Mouse (Mus musculus): ENCODE measurements around the gene Znhit2.
A peak's percentile ranks its signal among the peaks of the same experiment; 100 is the strongest.

Gene Znhit2

GRCm38 (mm10) chr19:6047154-6047898 lies 13.7 kb upstream of the Znhit2 start:
- no peak for DNase-seq

GRCm38 (mm10) chr19:6047899-6048166 lies 13.2 kb upstream of the Znhit2 start:
- no peak for DNase-seq

DNA sequence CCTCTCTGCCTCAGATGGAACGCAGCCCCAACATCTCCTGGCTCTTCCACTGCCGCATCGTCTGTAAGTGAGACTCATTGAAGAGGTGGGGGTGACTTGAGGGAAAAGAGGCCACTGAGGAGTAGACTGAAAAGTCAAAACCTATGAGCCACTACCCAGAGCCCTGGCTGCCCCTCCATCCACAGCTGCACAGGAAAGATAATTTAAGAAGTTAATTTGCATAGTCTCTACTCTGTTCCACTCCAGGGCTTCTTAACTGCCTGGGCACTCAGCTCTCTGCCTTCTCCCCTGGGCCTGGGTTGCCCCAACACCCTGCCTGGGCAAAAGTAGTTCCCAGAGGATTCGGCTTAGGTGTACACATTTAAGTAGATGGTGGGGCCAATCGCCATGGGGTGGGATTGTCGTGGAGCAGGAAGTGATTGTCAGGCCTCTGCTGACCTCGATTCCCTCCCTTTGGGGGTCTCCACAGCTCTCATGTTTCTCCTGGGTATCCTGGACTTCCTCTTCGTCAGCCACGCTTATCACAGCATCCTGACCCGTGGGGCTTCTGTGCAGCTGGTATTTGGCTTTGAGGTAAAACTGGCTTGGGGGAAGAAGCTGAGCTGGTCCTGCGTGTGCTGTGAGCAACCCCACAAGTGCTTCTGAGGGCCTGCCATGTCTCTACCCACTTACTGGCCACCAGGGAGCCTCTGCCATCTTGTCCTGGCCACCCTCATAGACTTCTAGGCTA lies 12.1 kb upstream of the Znhit2 start:
- DNase-seq: no peak

DNA sequence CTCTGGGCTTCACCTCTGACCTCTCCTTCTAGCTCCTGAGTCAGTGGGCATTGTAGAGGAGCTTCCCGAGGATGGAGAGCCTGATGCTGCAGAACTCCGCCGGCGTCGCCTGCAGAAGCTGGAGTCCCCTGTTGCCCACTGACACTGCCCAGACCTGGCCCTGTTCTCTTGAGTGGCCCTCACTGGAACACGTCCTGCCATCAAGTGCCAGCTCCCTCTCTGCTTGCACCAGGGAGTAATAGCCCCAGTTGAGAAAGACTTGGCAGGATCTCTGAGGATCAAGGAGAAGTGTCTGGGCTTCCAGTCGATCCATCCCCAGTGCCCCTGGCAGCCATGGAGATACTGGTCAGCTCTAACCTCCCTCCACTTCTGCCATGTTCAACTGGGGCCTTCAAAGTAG lies 8.5 kb upstream of the Znhit2 start:
- no peak for DNase-seq

DNA sequence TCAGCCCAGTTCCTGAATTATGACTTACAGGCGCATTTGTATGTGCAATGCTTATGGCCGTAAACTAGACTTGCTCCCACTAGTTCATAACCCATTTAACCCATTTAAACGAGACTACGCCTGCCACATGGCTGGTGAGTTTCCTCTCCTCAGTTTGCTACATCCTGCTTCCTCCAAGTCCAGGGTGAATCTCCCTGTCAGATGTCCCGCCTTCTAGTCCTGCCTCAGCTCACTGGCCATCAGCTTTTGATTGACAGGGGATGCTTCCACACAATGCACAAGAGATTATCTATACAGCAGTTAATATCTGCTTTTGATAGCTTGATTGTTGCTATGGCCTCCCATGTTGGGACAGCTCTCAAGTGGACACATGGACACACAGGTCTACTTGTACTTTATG lies 6.7 kb upstream of the Znhit2 start:
- DNase-seq: no peak

GRCm38 (mm10) chr19:6056696-6057095 lies 4.3 kb upstream of the Znhit2 start:
- DNase-seq: no peak

DNA sequence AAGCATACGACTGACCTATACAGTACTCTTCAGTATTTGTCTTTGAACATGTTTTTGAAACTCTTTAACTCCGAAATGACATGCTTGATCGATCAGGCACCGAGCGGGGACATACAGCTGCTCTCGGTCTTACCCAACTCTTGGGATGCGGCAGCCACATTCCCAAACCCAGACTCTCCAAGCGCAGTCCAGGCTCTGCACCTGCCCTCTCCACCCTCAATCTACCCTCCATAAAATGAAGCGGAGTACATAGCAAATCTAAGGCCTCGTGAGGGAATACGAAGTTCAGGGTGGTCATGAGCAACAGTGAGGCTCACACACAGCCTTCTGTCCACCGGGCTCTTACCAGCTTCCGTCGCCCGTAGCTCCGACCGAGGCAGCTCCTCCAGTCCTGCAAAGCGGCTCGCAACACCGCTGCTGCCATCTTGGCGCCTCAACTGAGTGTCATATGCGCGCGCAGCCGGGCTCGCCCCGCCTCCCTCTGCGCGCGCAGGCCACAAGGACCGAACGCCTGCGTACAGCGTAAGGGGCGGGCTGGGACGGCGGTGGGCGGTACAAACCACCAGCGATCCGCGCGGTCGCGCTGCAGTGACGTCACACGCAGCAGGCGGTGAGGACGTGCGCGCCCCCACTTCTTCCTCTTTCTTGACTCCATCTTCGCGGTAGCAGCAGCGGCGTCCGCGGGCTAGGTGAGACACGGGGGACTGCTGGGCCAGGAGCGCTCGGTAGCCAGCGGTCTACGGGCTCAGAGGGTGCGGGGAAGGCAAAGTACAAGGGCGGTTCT lies 3.5 kb upstream of the Znhit2 start, which contains the start of the genes Mrpl49 and Fau:
Gene Mrpl49 (minus strand): TSS at position 473 of the 784 bp plus-strand sequence.
Gene Fau (plus strand): TSS at position 532 of the 784 bp plus-strand sequence.
- DNase-seq: peak; percentile 98

- no peak for DNase-seq
Measured at GRCm38 (mm10) chr19:6058513-6058912, 2.5 kb upstream of the Znhit2 start.

DNA sequence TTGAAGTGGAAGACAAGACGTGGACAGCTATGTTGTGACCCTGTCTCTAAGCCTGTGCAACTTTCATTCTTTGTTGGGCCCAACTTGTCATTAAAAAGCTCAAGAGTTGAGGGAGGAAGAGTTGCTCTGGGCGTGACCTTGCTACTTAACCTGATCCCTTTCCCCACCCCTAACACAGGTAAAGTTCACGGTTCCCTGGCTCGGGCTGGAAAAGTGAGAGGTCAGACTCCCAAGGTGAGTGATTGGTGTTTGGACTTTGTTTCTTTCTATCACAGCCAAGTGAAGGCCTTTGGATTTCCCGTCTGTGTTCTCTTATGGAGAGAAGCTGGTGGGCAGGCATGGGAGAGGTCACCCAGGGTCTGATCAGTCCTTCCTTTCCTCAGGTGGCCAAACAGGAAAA lies 2.0 kb upstream of the Znhit2 start:
- no peak for DNase-seq

DNA sequence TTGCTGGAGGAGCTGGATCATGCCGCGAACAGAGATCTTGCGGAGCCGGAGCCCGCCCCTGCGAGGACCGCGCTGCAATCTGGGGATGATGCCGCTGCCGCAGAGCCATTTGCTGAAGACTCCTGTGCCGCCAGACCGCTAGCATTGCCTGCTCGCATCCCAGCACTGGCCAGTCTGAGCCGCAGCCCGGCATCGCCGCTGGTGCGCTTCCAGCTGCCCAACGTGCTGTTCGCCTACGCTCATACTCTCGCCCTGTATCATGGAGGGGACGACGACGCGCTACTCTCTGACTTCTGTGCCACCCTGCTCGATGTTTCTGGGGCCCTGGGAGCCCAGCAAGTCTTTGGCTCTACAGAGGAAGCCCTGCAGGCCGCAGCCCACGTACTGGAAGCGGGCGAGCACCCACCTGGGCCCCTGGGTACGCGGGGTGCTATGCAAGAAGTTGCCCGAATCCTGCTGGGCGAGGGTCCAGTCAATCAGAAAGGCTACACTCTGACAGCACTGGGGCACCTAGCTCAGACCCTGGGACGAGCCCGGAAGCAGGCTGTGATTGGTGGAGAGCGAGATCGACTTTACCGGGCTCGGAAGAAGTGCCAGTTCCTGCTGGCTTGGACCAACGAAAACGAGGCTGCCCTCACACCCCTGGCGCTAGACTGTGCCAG lies 780 bp downstream of the Znhit2 start:
- DNase-seq: peak; percentile 59

DNA sequence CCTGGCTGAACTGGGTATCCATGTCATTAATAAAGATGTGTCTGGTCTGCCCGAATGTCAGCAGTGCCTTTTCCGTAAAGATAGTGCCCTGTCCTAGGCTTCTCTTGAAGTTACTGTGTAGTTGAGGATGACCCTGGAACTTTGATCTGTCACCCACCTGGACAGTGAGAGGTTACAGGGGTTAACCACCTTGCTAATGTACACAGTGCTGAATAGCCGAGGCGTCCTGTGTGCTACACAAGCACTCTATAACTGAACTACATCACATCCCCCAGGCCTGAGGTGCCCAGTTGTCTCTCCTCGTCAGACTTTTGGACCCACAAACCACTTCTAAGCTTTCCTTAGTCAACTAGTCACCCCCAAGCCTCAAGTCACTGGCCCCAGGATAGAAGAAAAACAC lies 1.4 kb downstream of the Znhit2 start:
- DNase-seq: no peak

GRCm38 (mm10) chr19:6063081-6063480 lies 2.1 kb downstream of the Znhit2 start:
- DNase-seq: no peak

- DNase-seq: no peak
Measured at GRCm38 (mm10) chr19:6066571-6066970, 5.6 kb downstream of the Znhit2 start.

DNA sequence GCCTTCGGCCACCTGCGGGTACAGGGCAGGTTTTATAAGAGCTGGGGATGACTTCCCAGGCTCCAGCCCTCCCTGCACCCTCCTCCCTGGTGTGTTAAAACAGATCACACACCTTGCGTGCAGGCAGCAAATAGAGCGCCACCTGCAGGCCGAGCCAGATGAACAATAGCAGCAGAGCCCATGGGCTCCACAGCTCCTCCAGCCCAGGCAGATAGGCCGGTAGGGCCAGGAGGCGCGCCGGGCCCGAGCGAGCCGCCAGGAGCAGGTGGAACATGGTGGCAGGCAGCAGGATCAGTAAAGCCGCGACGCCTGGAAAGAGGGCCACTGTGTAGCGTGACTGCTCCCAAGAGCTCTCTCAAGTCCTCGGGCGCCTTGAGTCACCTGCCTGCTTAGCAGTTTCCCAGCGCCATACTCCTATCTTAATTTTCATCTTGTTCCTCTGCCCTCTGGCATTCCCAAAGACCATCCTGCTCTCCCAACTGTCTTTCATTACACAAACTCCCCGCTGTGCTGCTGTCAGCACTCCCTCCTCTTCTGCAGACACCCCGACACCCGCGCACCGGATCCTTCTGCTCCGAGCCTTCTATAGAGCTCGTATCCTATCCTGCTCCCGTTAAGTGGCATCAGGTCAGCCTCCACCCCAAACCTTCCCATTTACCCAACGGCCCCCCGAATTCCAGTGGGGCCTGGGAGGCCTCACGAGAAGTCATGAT lies 6.2 kb downstream of the Znhit2 start:
- peak; percentile 91 for DNase-seq

- DNase-seq: peak; percentile 96
Measured at GRCm38 (mm10) chr19:6067724-6068415, 6.9 kb downstream of the Znhit2 start, which contains the start of gene Tm7sf2. TSS of gene Tm7sf2 (minus strand) at chr19:6068373.

- DNase-seq: no peak
Measured at GRCm38 (mm10) chr19:6068951-6069350, 8.0 kb downstream of the Znhit2 start.

- DNase-seq: no peak
Measured at GRCm38 (mm10) chr19:6069851-6070250, 8.9 kb downstream of the Znhit2 start.

- DNase-seq: no peak
Measured at GRCm38 (mm10) chr19:6070571-6071250, 9.7 kb downstream of the Znhit2 start.

GRCm38 (mm10) chr19:6071261-6071660 lies 10.3 kb downstream of the Znhit2 start:
- DNase-seq: no peak

- DNase-seq: no peak
Measured at GRCm38 (mm10) chr19:6073889-6074288, 12.9 kb downstream of the Znhit2 start.

Measured in embryo, embryonic 11 days (tissue).